Mouse (Mus musculus) testis, adult 2 months (tissue): ENCODE measurements around the gene Gzf1. TPM values are rescaled to one million over a fixed set of nuclear protein-coding genes. Genes with fewer than 3 reads are reported as not detected.

Experiments used
- H3K27ac ChIP-seq: fragments of 200-500 bp; 2 replicates; pipeline ENCODE4 v1.5.1; 2012; ENCODE audit warnings: low read depth, low read length; ENCODE audit not compliant: control insufficient read depth, insufficient read depth
- H3K27me3 ChIP-seq: fragments of 200-500 bp; 2 replicates; pipeline ENCODE4 v1.6.1; 2012; ENCODE audit warnings: mild to moderate bottlenecking, low read length, moderate library complexity; ENCODE audit not compliant: control insufficient read depth, insufficient read depth
- H3K36me3 ChIP-seq: fragments of 200-500 bp; 2 replicates; pipeline ENCODE4 v1.6.1; 2012; ENCODE audit warnings: mild to moderate bottlenecking, low read length; ENCODE audit not compliant: control insufficient read depth, insufficient read depth
- H3K4me1 ChIP-seq: fragments of 200-500 bp; 2 replicates; pipeline ENCODE4 v1.6.1; 2012; ENCODE audit warnings: low read length; ENCODE audit not compliant: control insufficient read depth, insufficient read depth
- H3K4me3 ChIP-seq: fragments of 200-500 bp; 2 replicates; pipeline ENCODE4 v1.5.1; 2012; ENCODE audit warnings: low read depth, mild to moderate bottlenecking, low read length, moderate library complexity, mixed read lengths; ENCODE audit not compliant: control insufficient read depth
- CTCF ChIP-seq: fragments of 200-500 bp; IDR thresholded peaks from 2 replicates; pipeline ENCODE4 v1.5.1; 2012; ENCODE audit warnings: low read depth, mild to moderate bottlenecking, inconsistent platforms, low read length, moderate library complexity; ENCODE audit not compliant: control insufficient read depth, insufficient read depth, insufficient replicate concordance
- POLR2A ChIP-seq: fragments of 200-500 bp; IDR thresholded peaks from 2 replicates; pipeline ENCODE4 v1.6.1; 2012; ENCODE audit warnings: low read depth, mild to moderate bottlenecking, inconsistent platforms, low read length, moderate library complexity; ENCODE audit not compliant: control insufficient read depth
- polyA plus RNA-seq: library from polyadenylated mRNA; depleted of rRNA; stranded (reverse); fragments of >200 nt; gene quantifications from 2 replicates; pipeline ENCODE4 v1.2.3, GENCODE M21; 2012; rRNA removed

Gene Gzf1
- 7.4 and 8.9 TPM in 2 replicates for polyA plus RNA-seq

DNA sequence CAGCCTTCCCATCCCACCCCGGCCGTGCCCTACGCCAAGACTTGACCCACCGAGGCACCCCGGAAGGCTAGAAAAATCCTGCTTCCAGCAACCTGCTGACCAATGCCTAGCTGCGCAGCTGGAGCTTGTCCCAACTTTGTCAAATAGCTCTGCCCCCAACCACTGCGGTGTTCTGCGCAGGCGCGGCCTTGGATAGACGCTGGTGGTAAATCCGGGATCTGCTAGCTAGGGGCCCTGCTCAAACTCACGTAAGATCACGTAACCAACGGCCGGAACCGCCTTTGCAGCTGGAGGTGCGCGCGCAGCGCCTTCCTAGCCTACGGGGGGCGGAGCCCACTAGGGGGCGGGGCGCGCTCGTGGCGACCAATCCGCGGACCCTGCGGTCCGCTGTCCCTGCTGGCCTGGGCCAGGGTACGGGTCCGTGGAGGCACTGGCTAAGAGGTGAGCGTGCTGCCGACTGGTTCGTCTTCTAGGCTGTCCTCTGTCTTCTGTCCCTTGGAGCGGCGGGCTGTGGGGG is at the start of gene Gzf1:
Gene Gzf1 (plus strand): TSS at position 249 of the 517 bp plus-strand sequence.
- peak within 1 kb of the TSS; percentile 96 for H3K4me3 ChIP-seq
- H3K36me3 ChIP-seq, result peaks cover 6% of the 10 kb centered on the region
- H3K27ac ChIP-seq, result peak within 1 kb of the TSS; percentile 100
- no peaks in the 10 kb centered on the region for H3K27me3 ChIP-seq
- peaks cover 6% of the 10 kb centered on the region for H3K4me1 ChIP-seq
- TF ChIP-seq CTCF (peak; percentile 10; the same call in 1 of the 2 replicates), POLR2A (peak; percentile 94)

DNA sequence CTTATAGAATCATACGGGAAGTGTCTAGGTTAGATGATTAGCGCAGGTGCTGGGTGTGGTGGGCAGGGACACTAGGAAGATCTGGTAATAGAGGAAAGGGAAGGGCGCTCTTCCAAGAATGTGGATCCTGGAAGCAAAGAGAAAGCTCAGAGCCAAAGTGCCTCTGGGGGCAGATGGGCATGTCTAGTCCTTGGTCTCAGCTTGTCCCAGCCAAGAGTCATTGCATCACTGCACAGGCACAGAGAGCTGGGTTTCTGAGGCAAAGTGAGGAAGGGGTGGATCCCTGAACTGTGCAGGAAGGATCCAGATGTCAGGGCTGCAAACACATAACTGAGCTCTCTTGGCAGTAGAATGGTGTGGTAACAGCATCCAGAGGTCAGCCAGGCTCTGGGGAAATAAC is 49.2 kb upstream of the Gzf1 start:
- Histone ChIP-seq H3K4me3 (no peak overlapping the region), H3K4me1 (no peaks in the 10 kb centered on the region), H3K36me3 (no peaks in the 10 kb centered on the region), H3K27ac (no peak overlapping the region), H3K27me3 (no peaks in the 10 kb centered on the region)
- TF ChIP-seq CTCF, result no peak
- no peak for TF ChIP-seq POLR2A

DNA sequence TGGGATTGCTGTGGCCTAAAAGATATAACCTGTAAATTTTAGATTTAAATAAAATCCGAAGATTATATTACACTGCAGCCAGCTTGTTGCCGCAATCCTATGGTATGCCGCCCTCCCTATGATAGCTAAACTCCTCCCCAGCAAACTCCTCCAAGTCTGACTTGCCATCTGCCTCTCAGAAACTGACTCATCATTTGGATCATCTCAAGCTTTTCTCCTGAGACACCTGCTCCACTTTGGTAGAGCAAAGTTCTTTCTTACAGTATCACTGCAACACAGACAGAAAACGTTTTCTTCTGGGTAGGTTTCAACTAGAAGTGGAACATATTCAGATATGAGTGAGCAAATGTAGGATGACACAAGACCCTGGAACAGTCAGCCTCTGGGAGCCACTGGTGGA is 46.4 kb upstream of the Gzf1 start:
- Histone ChIP-seq H3K36me3 (no peaks in the 10 kb centered on the region), H3K27ac (no peak overlapping the region), H3K4me1 (no peaks in the 10 kb centered on the region), H3K4me3 (no peak overlapping the region), H3K27me3 (no peaks in the 10 kb centered on the region)
- TF ChIP-seq CTCF (no peak), POLR2A (no peak)

DNA sequence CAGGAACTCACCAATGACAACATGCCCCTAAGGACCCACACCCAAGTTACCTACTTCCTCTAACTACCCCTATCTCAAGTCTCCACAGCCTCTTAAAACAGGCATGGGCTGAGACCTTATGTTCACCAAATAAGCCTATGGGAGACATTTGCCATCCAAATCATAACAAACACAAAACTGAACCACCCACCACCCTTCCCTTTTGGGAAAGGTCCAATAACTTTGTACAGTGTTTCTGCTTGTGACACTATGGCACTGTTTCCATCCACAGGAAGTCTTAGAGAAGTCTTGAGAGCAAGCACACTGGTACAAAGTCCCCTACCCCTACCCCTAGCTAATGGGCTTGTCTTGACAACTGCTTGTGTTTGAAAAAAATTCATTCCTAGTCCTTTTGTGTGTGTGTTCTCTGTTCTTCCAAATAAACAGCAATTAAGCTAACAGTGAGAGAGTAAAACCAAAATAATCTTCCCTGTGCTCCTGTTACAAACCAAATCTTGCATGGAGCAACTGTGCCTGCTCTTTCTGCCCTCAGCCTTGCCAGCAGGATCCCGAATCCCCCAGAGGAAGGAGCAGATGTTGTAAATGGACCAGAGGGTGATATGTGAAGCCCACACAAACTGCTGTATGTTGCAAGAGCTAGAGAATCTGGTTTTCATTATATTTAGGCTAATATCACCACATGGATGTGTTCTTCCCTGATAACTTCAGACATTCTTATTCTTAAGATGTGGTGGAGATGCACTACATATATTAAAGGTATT is 38.0 kb upstream of the Gzf1 start:
- Histone ChIP-seq H3K27ac (no peak overlapping the region), H3K4me3 (no peak overlapping the region), H3K4me1 (no peaks in the 10 kb centered on the region), H3K36me3 (no peaks in the 10 kb centered on the region), H3K27me3 (no peaks in the 10 kb centered on the region)
- no peak for TF ChIP-seq POLR2A
- no peak for TF ChIP-seq CTCF

DNA sequence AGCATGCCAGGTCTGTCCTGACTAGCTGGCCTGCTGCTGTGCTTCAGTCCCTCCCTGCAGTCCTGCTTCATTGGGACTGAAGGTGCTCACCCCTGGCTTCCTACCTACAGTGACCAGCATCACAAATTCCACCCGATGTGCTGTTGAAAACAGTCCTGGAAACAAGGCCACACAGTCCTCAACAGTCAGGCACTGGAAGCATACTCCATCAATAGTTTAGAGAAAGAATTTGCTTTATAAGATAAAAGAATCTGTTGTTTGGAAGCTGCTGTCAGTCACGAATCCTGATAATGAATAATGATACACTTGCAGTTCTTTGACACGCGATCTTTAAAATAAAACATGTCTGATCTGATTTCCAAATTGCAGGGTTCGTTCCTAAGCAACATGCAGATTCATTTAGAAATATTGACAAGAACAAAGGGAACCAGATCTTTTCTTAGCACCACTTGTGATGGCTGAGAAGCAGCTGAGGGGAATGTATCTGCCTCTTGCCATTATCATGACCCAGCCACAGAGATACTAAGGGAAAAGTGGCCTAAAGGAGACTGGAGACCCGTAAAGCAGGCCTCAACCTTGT is 36.3 kb upstream of the Gzf1 start:
- H3K4me1 ChIP-seq, result no peaks in the 10 kb centered on the region
- no peaks in the 10 kb centered on the region for H3K27me3 ChIP-seq
- no peak overlapping the region for H3K4me3 ChIP-seq

DNA sequence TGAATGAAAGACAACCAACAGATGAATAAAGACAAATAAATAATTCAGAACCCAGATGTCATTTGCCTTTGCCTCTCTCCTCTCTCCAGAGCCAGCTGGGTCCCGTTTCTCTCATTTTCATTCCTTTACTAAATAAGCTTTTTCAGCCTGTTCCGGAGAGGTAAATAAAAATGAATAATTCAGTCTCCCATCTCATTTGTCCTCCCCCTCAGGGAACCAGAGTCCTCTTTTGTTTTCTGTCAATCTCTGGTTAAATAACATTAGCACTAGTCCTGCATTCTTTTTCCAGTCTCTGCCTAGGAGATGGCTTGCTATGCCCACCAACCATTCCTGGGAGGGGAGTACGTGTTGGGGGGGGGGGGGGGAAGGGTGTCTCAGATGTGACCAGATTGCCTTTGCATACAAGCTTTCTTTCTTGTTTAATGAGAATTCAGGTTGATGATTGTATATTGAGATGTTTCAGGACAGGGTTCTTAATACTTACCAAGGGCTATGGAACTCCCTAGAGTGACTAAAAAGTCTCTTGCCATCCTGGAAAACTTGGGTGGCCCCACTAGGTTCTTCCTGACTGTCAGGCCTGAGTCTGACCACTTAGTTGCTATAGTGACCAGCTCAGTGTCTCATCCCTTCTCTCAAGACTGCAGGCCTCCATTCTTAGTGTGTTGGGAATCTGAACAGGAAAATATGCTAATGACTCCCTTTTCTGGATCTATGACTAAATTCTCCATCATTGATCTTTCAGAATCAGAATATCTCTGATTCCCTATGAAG is 30.1 kb upstream of the Gzf1 start:
- H3K27ac ChIP-seq, result no peak overlapping the region

More for the DNA sequence above, 36.3 kb upstream of the Gzf1 start:
- no peaks in the 10 kb centered on the region for H3K36me3 ChIP-seq
- TF ChIP-seq POLR2A (no peak), CTCF (no peak)
- no peak overlapping the region for H3K27ac ChIP-seq

DNA sequence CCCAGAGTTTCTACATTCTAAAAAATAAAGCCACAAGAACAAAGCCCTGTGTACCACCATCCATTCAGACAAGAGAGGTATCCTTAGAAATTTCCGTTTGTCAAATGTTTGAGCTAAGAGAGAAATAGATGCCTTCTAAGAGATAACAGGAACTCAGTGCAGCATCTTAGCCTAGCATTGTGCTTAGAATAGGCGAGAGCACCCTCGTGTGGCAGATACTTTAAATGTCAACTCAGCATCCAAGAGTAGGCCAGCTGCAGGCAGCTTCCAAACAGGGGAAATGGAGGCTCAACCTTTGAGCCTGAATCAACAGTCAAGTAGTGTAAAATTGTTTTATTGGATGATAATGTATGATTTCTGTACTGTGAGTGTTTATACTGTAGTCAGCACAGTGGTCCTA is 25.9 kb upstream of the Gzf1 start:
- TF ChIP-seq CTCF (peak; percentile 31; the same call in 1 of the 2 replicates), POLR2A (no peak)

More for the DNA sequence above, 30.1 kb upstream of the Gzf1 start:
- no peak overlapping the region for H3K4me3 ChIP-seq
- TF ChIP-seq CTCF, result no peak
- TF ChIP-seq POLR2A, result no peak
- no peaks in the 10 kb centered on the region for H3K4me1 ChIP-seq
- H3K36me3 ChIP-seq, result no peaks in the 10 kb centered on the region
- no peaks in the 10 kb centered on the region for H3K27me3 ChIP-seq

More for the DNA sequence above, 25.9 kb upstream of the Gzf1 start:
- H3K27ac ChIP-seq, result no peak overlapping the region
- H3K27me3 ChIP-seq, result no peaks in the 10 kb centered on the region
- H3K4me1 ChIP-seq, result no peaks in the 10 kb centered on the region
- no peak overlapping the region for H3K4me3 ChIP-seq
- H3K36me3 ChIP-seq, result no peaks in the 10 kb centered on the region
